Mouse (Mus musculus): ENCODE results near the gene Irak3.
A peak's percentile ranks its signal among the peaks of the same experiment; 100 is the strongest.
"Not testable (repeated sequence)": the region's sequence is repeated elsewhere in the genome, so short reads cannot be mapped to it uniquely, and the experiment has no call there.

Irak3 gene

DNA sequence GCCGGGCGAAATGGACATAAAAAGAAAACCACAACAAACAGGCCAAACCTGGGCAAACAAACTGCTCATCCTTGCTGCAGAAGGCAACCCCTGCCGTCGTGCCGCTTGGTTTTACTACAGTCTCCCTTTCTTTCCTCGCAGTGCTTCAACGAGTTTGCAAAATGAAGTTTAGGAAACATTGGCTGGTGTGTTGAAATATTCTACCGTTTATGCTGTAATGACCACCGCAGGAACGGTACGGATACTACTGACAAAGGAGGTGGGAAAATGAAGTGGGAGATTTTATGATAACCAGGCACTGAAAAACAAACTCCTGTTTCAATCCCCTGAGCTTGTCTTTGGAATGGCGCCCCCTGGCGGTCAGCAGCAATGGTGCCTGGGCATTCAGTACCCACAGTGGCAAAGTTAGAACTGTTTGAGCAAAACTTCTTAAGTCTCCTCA lies at the start of gene Irak3:
Irak3 (minus strand) TSS at position 170 of the 442 bp plus-strand sequence.
- peak; percentile 58 to 82 for DNase-seq

DNA sequence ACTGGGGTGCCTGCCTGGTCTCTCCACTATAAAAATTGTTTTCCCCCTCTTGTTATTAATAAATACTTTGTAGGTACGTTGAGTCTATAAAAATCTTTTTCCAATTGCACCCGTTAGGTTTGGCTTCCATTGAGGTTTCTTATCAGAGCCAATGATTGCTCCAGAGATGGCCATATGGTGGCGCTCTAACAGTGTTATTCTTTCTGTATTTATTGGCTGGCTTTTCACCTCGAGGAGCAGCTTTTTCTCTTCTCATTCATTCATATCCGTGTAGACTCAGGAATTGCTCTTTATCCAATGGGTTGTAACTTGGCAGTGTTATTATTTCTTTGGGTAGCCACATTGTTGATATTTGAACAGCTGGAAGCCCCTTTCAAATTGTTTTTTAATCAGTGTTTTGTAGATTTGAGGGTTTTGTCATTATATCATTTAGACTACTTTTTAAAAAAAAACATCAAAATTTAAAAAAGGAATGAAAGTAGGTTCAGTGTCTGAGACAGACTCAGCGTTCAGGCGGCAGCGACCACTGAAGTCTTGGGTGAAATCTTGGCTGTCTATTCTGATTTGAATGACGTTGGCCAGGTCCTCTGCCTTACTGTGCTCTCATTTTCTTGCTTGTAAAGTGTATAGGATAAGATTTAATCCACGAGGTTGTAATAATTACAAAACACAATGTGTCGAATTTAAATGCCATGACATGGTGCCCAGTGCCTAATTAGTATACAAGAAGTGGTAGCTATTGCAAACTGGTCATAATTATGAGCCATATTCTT lies 49.2 kb upstream of the Irak3 start:
- no peak for DNase-seq

DNA sequence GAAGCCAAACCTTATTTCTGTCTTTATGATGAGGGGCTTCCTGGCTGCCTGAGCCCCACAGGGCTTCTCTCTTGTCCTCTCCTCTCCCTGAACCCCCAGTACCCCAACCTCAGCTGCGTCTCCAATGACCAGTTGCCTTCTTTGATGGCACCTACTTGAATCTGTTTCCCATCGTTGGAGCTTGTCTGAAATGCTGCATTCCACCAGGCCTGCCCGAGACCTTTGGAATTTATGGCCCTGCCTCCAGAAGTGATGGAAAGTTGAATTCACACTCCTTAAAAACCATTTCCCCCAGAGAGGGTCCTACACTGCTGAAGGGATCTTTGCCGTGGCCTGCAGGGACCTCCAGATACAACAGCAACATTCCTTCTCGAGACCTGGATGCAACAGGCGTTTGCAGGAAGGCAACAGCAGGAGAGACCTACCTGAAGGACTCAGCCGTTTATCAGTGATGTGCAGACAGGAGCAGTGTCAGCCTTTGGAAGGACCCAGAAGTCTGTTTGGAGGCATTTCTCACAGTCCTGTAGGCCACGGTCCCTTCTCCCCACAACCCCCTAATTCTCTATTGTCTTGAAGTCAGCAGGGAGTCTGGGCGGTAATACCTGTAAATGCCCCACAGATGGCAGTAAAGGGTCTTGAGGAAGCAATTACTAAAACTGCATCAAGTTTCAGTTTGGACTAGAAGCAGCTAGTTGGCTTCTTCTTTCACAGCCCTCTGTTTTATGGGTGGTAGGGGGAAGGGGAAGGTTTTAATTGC lies 45.2 kb upstream of the Irak3 start:
- peak; percentile 41 to 57 for DNase-seq

DNA sequence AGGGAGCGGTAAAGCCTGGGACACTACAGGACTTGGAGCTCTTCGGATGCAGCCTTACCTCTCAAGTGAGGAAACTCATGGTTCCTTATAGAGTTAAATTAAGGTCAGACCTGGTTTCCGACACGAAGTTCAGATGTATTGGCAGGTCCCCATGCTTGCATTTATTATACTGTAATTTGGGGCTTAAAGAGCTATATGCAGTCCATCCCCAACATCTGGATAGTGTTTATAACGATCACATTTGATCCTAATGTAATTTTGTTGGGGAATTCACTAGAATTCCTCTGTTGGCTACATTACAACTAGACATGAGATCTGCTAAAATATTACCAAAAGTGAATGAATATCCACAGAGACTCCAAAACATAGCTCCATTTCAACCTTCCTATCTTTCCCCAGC lies 43.8 kb upstream of the Irak3 start:
- DNase-seq: no peak

DNA sequence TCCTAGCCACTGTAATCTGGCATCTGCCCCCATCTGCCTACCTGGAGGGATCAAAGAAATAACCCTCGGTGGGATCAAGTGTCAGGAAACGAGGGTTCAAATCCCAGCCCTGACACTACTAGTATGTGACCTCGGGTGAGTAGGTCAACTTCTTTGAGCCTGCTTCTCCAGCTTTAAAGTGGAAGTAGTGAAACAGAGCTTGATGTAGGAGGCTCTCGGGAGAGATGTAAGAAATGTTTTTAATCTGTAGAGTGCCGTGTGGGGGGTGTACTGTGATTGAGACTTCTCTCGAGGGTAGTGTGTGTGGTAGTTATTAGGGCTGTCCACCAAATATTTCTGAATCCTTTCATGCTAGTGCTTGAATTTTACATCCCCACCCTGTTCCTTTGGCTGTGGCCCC lies 40.5 kb upstream of the Irak3 start:
- DNase-seq: no peak

DNA sequence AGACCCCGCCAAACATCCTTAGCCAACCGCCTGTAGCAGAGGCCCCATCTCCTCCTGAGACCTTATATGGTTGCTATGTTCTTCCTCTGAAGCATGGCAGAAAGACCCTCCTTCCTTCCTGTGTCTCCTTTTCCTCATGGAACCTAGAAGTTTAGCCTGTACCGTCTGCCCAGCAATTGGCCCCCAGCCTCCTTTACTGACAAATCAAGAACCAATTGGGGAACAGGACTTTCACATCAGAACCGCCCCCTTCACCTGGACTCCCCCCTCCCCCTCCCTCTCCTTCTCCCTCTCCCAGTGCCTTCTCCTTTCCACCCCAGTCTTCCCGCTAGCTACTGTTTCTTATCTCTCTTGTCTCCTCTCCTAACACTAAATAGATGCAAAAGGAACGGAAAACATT lies 37.5 kb upstream of the Irak3 start:
- DNase-seq: no peak

DNA sequence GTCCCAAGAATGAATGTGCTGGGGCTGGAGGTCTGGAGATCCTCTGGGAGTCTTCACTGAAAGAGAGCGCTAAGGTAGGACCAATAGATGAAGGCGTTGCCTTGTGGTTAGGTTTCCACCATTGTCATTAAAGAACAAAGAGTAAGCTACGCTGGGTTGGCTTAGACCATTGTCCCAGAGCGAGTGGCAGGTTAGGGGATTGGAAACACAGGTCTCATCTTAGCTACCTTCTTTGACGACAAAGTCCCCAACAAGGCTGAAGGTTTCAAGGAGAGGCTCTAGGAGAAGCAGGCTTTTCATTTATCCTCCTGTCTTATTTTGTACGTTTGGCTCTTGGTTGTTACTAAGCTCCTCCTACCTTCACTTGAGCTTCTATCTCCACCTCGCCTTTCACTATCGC lies 36.3 kb upstream of the Irak3 start:
- DNase-seq: no peak

DNA sequence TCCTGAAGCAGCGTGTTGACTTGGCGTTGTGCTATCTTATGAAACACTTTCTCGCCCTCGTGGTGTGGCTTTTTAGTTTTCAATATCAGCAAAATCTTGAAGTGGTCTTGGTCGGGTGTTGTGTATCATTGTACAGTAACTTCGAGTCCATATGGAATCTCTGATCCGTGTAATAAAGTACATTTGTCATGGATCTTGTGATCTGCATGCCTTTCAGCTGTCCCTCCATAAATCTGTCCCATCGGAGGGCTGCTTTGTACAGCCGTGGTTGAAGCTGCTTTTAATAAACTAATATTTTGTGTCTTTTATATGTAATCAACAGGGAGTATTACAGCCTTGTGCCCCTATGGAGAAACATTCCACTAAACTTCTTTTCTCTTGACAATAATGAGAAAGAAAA lies 34.9 kb upstream of the Irak3 start:
- DNase-seq: no peak

DNA sequence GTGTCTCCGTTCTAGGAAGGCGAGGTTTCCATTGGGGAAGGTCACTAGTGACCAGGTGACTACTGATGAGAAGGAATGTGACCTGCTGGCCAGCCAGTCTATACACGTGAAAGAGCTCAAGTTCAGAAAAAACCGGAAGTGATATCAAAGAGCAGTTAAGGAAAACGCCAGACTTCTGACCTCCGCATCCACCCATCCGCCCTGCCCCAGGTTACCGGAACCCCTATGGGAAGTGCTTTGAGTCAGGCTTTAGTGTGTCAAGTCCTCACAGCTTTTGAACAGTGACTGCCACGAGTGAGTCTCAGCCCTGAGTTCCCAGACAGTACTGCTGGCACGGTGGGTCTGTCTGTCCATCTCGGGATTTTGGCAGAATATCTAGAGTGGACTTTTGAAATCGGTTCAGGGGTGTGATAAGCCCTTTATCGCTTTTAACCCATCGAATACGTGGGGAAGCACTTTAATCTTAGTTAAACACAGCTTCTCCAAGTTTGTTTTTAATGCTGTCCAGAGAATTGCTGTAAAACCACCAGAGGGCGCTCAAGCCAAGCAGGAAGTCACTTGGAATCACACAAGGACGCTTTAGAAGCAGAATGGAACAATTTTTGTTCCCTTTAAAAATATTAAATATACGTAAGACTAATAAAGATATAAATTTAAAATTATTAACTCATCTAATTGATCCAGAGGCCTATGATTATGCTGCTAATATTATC lies 31.9 kb upstream of the Irak3 start:
- DNase-seq: peak; percentile 23 to 52

DNA sequence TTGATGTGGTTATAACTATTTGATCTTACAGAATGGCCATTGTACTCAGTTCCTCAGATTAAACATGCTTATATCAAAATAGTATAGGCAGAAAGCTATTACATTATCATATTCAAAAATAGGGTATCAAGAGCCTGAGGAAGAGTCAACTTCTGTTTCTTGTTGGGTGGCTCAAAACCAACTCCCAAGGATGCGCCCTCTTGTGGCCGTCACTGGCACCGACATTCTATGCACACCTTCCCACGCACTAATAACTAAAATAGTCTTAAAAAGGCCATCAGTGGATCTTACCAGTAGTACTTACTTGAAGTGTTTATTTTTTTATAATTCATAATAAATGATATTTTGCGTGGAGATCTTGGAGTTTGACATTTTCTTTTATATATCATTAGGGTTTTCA lies 29.8 kb upstream of the Irak3 start:
- peak; percentile 35 to 63 for DNase-seq

DNA sequence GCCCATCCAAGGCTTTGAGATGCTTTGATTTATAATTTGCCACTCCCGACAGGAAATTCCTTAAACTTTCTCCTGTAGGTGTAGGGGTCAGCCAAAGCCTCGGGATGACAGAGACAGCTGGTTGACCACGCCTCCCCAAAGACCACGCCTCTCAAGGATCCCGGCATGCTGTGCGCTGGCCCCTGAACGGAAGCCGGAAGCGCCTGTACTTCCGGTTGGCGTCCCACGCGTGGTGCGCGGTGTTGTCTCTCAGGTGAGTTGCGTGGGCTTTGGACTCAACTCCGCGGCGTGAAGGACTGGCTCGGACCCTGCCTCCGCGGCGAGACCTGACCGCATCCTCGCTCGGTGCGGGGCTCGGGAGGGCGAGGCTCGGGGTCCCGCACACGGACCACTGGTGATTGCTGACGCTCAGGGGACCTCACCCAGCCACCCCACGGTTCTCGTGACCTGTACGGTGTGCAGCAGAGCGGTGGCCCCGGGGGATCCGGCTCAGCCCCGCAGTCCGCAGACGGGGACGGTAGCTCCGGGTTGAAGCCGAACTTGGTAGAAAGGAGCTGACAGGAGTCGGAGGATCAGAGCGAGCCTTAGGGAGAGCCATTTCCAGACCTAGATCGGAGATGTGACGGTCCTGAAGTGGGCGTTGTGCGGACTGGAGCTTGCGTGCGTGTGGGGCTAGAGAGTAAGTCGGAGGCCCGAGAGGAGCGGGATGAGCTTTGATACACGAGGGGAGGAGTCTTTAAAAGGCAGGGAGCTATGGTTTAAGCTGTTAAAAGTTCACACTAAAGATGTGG lies 25.1 kb upstream of the Irak3 start, which contains the start of gene Llph:
Llph (plus strand) TSS at position 200 of the 791 bp plus-strand sequence.
- peak; percentile 85 to 89 for DNase-seq

DNA sequence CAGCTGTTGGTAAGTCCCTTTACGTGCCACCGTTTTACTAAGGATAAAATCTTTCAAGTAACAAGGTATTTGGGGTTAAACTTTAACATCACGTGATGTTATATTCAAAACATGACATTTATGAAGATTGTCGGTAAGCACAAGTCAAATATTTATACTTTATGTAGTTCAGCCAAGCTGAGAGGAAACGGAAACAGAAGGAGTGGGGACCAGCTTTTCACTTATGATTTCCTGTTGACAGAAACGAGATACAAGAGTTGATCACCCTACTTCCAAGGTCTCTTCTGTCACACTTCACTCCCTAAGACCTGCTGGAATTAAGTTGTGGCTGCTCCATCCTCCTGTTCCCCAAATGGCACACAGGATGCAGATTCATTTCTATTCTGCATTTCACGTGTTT lies 18.8 kb upstream of the Irak3 start:
- no peak for DNase-seq

DNA sequence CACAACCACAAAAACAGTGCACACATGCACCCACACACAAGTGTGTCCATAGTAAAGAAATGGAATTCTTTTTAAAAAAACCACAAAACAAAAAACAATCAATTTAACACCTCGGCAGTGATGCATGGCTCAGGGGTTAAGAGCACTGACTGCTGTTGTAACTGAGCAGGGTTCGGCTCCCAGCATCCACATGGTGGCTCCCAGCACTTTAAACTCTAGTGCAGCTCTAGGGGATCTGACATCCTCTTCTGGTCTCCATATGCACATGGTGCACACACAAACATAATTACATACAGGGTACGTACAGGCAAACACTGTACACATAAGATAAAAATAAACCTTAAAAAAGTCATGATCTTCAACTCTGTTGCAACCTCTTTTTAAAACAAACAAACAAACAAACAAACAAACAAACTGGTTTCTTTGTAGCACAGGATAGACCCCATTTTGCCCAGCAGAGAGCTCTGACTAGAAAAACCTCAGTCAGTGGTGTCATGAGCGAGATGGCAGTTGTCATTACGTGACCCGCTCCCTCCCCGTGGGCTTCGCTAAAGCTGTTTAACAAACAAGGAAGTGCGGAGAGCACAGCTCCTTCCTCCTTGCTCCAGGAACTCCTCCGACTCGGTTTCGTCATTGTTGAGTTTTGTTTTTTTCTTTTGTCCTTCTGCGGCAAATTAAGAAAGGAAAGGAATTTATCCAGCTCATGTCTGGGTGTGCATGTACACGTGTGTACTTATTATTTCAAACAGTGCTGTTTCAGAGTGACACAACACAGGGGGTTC lies 17.8 kb upstream of the Irak3 start:
- DNase-seq: no peak

DNA sequence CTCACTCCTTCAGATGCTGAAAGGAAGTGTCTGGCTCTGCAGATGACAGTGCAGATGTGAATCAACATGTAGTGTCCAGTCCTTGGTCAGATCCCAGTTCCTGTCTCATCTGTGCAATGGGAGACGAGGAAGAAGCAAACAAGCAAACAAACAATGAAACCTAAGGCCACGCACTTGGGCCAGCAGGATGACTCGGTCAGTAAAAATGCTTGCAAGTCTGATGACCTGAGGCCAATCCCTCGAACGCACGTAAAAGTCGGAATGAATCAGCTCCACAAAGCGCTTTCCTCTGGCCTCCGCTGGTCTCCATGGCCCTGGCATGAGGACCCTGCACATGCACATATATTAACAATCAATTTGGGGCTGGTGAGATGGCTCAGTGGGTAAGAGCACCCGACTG lies 17.1 kb upstream of the Irak3 start:
- DNase-seq: no peak

DNA sequence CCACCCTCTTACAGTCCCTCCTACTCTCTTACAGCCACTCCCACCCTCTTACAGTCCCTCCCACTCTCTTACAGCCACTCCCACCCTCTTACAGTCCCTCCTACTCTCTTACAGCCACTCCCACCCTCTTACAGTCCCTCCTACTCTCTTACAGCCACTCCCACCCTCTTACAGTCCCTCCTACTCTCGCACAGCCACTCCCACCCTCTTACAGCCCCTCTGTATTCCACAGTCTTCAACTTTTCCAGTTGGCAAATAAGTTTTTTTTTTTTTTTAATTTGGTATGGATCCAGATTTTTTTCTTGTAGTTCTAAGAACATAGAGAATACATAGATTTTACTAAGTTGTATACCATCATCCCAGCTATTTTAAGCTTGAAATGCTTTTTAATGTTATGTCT lies 15.2 kb upstream of the Irak3 start:
- DNase-seq: not testable (repeated sequence)

DNA sequence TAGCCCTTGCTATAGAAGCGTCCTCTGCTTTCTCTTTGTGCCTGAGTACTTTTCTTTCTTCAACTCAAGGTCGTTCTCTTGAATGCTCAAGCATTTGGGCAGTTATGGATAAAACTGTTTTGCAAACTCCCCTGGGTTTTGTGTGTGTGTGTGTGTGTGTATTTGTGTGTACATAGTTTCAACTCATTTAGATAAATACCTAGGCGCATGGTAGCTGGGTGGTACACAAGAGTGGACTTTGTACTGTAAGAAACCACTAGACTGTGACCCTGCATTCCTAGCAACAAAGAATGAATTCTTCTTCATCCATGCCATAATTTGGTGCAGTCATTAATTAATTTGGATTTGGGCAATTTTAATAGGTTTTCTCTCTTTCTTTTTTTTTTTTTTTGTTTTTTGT lies 8.2 kb upstream of the Irak3 start:
- DNase-seq: peak; percentile 45 to 55

DNA sequence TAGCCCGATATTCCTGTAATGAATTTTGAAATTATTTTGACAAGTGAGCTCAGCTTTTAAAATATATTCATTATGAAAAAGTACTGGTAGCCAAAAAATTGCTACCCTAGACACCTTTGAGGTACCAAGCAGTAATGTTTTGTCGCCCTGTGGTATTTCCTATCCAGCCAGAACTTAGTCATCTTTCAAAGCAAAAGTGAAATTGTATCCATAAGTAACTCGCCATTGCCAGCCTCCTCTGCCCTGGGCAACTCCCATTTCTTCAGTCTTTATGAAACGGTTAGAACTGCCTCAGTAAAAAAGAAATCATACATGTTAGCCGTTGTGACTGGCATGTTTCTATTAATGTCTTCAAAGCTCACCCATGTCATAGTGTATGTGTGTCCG lies 7.6 kb upstream of the Irak3 start:
- no peak for DNase-seq

DNA sequence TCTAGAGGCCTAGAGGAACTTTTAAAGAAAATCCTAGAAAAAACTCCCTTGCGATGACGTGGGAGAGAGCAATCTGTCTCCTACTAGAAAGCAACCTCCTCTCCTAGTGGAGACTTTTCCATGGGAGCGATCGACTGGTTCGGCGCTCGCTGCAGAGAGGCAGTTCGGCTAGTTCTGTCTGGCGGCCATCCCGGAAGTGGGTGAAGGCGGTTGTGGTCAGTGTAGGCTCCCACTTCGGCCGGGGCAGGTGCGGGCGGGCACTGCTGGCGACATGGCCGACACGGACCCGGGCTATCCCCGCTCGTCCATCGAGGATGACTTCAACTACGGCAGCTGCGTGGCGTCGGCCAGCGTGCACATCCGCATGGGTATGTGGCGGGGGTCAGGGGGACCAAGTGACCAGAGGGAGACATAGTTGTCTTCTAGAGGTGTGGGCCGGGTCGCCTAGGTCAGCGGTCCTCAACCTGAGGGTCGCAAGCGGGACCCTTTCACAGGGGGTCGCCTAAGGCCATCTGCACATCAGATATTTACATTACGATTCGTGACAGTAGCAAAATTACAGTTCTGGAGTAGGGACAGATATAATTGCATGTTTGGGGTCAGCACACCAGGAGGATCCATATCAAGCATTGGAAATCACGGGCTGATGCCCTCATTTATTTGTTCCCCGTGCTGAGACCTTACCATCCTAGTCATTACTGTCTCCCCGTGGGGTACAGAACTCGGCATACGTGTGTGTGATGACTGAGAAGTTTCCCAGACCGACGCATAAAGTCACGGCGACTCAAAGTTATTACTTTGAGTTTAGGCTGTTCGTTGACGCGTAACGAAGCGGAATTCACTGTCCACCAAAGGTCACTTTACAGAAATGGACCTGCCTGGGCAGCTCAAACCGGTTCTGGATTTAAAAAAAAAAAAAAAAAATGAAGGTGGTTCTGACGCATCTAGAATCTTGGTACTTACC lies 6.9 kb upstream of the Irak3 start:
- DNase-seq: peak; percentile 89 to 91

DNA sequence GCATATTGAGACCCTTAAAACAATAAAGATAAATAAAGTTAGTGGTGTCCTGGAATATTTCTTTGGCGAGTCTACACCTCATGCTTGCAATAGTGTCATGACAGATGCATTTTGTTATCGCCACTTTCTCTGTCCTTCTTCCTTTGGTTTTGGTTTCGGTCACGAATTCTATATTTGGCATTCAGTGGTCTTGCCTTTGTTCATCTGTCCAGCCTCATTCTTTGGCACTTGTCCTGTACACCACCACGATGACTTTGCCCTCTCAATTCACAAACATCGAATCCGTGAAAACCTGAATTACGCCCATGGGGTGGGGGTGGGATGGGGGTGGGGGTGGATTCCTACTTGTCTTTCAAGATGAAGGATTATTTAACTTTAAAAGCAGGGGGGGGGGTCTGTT lies 6.1 kb upstream of the Irak3 start:
- DNase-seq: no peak

DNA sequence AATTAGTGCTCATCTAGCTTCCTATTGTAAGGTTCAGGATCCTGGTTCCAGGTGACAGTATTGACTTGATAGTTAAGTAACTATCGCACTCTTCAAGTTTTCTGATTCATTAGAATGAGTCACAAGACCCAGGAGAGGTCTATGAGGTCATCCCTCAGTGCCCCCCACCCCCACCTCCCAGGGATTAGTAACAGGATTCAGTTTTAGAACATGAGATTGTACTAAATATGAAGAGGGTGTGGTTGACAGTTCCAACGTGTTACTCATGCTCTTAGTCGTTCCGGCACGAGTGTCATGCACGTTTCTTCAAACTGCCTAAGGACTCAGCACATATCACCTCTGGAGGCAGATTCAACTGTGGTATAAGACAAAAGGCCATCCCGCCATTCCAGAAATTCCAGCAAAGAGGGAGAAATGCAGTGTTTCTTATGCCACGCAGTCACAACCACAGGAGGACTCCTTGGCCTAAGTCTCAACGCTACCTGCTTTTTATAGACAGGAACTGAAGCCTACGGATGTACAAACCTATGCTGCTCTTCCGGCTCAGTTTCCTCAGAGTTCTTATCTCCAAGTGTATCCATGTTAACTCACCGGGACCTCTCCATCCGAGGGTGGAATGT lies 2.8 kb upstream of the Irak3 start:
- DNase-seq: no peak
